Mouse (Mus musculus): Measurements from ENCODE around the gene Tiam1. TPM values are rescaled to one million over a fixed set of nuclear protein-coding genes. Genes with fewer than 3 reads are reported as not detected.

Tiam1 gene
- polyA plus RNA-seq, 1 experiment from 2014 or later: 3.7 TPM

DNA sequence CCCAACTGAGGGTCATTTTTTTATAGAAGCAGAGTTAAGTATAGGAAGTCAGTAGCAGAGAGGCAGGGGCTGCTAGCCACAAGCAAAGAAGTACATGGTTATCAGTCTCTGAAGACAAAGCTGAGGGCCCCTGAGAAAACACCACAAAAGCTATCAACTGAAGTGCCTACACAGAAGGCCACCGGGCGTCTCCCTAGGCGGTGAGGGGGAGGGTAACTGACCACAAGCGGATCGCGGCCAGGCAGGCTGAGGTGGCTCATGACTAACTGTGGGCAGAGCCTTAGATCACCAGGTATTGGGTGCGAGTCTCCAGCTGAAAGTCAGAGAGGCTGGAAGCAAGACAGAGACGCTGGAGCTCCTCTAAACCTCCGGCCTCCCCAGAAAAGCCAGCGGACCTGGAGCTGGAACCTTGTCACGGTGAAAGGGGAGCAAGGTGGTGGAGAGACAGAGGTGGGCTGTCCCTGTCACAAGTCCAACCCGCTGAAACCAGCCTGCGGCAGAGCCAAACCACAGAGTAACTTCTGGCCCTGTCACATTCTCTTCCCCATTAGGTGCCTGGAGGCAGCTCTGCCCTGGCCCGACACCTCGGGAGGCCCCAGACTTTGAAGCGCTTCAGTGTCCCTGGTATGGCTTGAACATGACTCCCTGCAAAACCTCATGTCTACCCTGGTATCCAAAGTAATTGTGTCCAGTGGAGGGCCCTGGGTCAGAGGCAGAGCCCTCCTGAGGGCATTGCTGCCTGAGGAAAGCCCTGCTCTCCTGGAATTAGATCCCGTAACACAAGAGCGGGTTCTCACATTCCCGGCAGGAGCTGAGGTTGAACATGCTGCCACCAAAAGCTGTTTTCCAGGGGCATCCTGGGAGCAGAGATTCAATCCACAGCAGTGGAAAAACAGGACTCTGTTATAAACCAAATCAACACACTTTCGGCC lies 271.3 kb downstream of the Tiam1 start:
- Histone ChIP-seq H3K36me3 (ENCODE audit: insufficient read depth, low read length) (no peaks in the 10 kb centered on the region), H3K4me3 (ENCODE audit: low read depth, low read length) (no peak overlapping the region), H3K9ac (replicated peaks; ENCODE audit: low read depth) (no peak overlapping the region), H3K4me2 (replicated peaks; ENCODE audit: low read depth, low read length) (no peak overlapping the region), H3K9me3 (ENCODE audit: low read length) (no peaks in the 10 kb centered on the region), H3K27me3 (replicated peaks; ENCODE audit: insufficient read depth, low read length) (no peaks in the 10 kb centered on the region), H3K4me1 (ENCODE audit: insufficient read depth, low read depth, low read length) (no peaks in the 10 kb centered on the region), H3K27ac (ENCODE audit: low read length) (no peak overlapping the region)
- TF ChIP-seq EP300 (IDR thresholded peaks at IDR 0.05) (no peak), CTCF (IDR thresholded peaks at IDR 0.05) (no peak)
- 75% methylated on average over 20 of the region's 20 CpGs for WGBS
- no peak for ATAC-seq
- no peak for DNase-seq (ENCODE audit: low spot score)

GRCm38 (mm10) chr16:89871382-89871781 lies 272.2 kb downstream of the Tiam1 start:
- Histone ChIP-seq H3K4me2 (replicated peaks; ENCODE audit: low read depth, low read length) (no peak overlapping the region), H3K27me3 (replicated peaks; ENCODE audit: insufficient read depth, low read length) (no peaks in the 10 kb centered on the region), H3K27ac (ENCODE audit: low read length) (no peak overlapping the region), H3K9me3 (ENCODE audit: low read length) (no peaks in the 10 kb centered on the region), H3K9ac (replicated peaks; ENCODE audit: low read depth) (no peak overlapping the region), H3K36me3 (ENCODE audit: insufficient read depth, low read length) (no peaks in the 10 kb centered on the region), H3K4me3 (ENCODE audit: low read depth, low read length) (no peak overlapping the region), H3K4me1 (ENCODE audit: insufficient read depth, low read depth, low read length) (no peaks in the 10 kb centered on the region)
- no peak for ATAC-seq
- no peak for TF ChIP-seq CTCF (IDR thresholded peaks at IDR 0.05)
- no peak for TF ChIP-seq EP300 (IDR thresholded peaks at IDR 0.05)
- WGBS: 56% methylated on average over 13 of the region's 13 CpGs
- no peak for DNase-seq (ENCODE audit: low spot score)

DNA sequence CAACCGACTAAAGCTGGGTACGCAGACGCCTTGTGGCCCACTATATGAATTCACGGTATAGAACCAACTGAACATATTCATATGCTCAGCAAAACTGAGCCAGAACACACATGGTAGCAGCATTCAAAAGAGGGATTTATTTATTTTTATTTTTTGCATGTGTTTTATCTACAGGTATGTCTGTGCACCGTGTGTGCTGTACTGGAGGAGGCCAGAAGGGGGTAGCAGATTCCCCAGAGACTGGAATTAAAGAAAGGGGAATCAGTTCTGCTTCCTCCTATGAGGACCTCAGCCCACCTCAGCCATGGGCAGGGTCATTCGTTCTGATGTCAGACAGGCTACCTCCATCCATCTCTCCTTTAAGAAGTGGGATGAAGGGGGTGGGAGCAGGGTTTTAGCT lies 273.5 kb downstream of the Tiam1 start:
- no peak overlapping the region for H3K27ac ChIP-seq (ENCODE audit: low read length)
- no peaks in the 10 kb centered on the region for H3K27me3 ChIP-seq (replicated peaks; ENCODE audit: insufficient read depth, low read length)
- TF ChIP-seq CTCF (IDR thresholded peaks at IDR 0.05) (peak; percentile 22; the same call in 1 of the 2 replicates), EP300 (IDR thresholded peaks at IDR 0.05) (no peak)
- H3K4me1 ChIP-seq (ENCODE audit: insufficient read depth, low read depth, low read length): no peaks in the 10 kb centered on the region
- WGBS: 94% methylated on average over 6 of the region's 6 CpGs
- H3K9ac ChIP-seq (replicated peaks; ENCODE audit: low read depth): no peak overlapping the region
- H3K4me3 ChIP-seq (ENCODE audit: low read depth, low read length): no peak overlapping the region
- H3K9me3 ChIP-seq (ENCODE audit: low read length): no peaks in the 10 kb centered on the region
- no peak overlapping the region for H3K4me2 ChIP-seq (replicated peaks; ENCODE audit: low read depth, low read length)
- no peaks in the 10 kb centered on the region for H3K36me3 ChIP-seq (ENCODE audit: insufficient read depth, low read length)
- no peak for DNase-seq (ENCODE audit: low spot score)
- ATAC-seq: no peak

GRCm38 (mm10) chr16:89868502-89868901 lies 275.1 kb downstream of the Tiam1 start:
- DNase-seq (ENCODE audit: low spot score) (no peak), ATAC-seq (no peak)
- no peaks in the 10 kb centered on the region for H3K27me3 ChIP-seq (replicated peaks; ENCODE audit: insufficient read depth, low read length)
- no peaks in the 10 kb centered on the region for H3K9me3 ChIP-seq (ENCODE audit: low read length)
- no peak overlapping the region for H3K4me2 ChIP-seq (replicated peaks; ENCODE audit: low read depth, low read length)
- no peak overlapping the region for H3K9ac ChIP-seq (replicated peaks; ENCODE audit: low read depth)
- no peak overlapping the region for H3K27ac ChIP-seq (ENCODE audit: low read length)
- 84% methylated on average over 3 of the region's 3 CpGs for WGBS
- TF ChIP-seq EP300 (IDR thresholded peaks at IDR 0.05) (no peak), CTCF (IDR thresholded peaks at IDR 0.05) (no peak)
- H3K36me3 ChIP-seq (ENCODE audit: insufficient read depth, low read length): no peaks in the 10 kb centered on the region
- no peak overlapping the region for H3K4me3 ChIP-seq (ENCODE audit: low read depth, low read length)
- no peaks in the 10 kb centered on the region for H3K4me1 ChIP-seq (ENCODE audit: insufficient read depth, low read depth, low read length)

GRCm38 (mm10) chr16:89867212-89867829 lies 276.2 kb downstream of the Tiam1 start:
- Histone ChIP-seq H3K36me3 (ENCODE audit: insufficient read depth, low read length) (no peaks in the 10 kb centered on the region), H3K27ac (ENCODE audit: low read length) (no peak overlapping the region), H3K9me3 (ENCODE audit: low read length) (no peaks in the 10 kb centered on the region), H3K27me3 (replicated peaks; ENCODE audit: insufficient read depth, low read length) (no peaks in the 10 kb centered on the region), H3K4me2 (replicated peaks; ENCODE audit: low read depth, low read length) (no peak overlapping the region), H3K4me3 (ENCODE audit: low read depth, low read length) (no peak overlapping the region), H3K9ac (replicated peaks; ENCODE audit: low read depth) (no peak overlapping the region), H3K4me1 (ENCODE audit: insufficient read depth, low read depth, low read length) (no peaks in the 10 kb centered on the region)
- 92% methylated on average over 26 of the region's 26 CpGs for WGBS
- ATAC-seq (no peak), DNase-seq (ENCODE audit: low spot score) (no peak)
- TF ChIP-seq CTCF (IDR thresholded peaks at IDR 0.05): no peak
- no peak for TF ChIP-seq EP300 (IDR thresholded peaks at IDR 0.05)

DNA sequence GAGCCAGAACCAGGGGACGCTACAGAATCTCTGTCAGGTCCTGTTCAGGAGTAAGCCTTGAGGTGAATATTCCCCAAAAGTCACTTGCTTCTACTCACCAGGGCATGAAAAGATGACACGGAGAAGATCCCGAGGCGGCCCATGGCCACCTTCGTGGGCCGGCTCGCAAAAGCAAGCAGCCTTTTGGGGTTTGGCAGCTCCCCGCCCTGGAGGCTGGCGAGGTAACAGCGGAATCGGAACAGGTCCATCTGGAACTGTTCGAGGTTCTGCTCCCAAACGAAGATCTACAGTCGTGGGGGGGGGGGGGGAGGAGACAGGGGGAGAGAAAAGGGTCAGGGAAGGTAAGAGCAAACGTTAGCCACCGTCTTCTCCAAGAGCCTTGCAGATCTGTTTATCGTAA lies 278.4 kb downstream of the Tiam1 start:
- TF ChIP-seq CTCF (IDR thresholded peaks at IDR 0.05) (no peak), EP300 (IDR thresholded peaks at IDR 0.05) (no peak)
- no peaks in the 10 kb centered on the region for H3K4me1 ChIP-seq (ENCODE audit: insufficient read depth, low read depth, low read length)
- no peaks in the 10 kb centered on the region for H3K36me3 ChIP-seq (ENCODE audit: insufficient read depth, low read length)
- DNase-seq (ENCODE audit: low spot score) (no peak), ATAC-seq (no peak)
- H3K27ac ChIP-seq (ENCODE audit: low read length): no peak overlapping the region
- H3K9me3 ChIP-seq (ENCODE audit: low read length): no peaks in the 10 kb centered on the region
- no peak overlapping the region for H3K4me2 ChIP-seq (replicated peaks; ENCODE audit: low read depth, low read length)
- WGBS: 87% methylated on average over 17 of the region's 17 CpGs
- no peak overlapping the region for H3K4me3 ChIP-seq (ENCODE audit: low read depth, low read length)
- H3K9ac ChIP-seq (replicated peaks; ENCODE audit: low read depth): no peak overlapping the region
- H3K27me3 ChIP-seq (replicated peaks; ENCODE audit: insufficient read depth, low read length): no peaks in the 10 kb centered on the region
